Mouse (Mus musculus) embryonic fibroblast, embryonic 13.5 days (primary cell): ENCODE results near the gene Krtap14.

Source experiments
- CTCF ChIP-seq: IDR thresholded peaks from 2 replicates; pipeline ENCODE4 v1.5.1; 2011; ENCODE audit warnings: mild to moderate bottlenecking, control low read depth, low read length, moderate library complexity, borderline replicate concordance; ENCODE audit not compliant: insufficient read depth
- POLR2A ChIP-seq: IDR thresholded peaks from 2 replicates; pipeline ENCODE4 v1.6.1; 2011; ENCODE audit warnings: low read depth, mild to moderate bottlenecking, control low read depth, low read length, moderate library complexity

- no peak for TF ChIP-seq CTCF
- no peak for TF ChIP-seq POLR2A
Measured at GRCm38 (mm10) chr16:88777596-88777995, 48.3 kb downstream of the Krtap14 start, which contains the start of gene Gm5965.
